Mouse (Mus musculus): Measurements from ENCODE around the gene Fam107a. TPM values are rescaled to one million over a fixed set of nuclear protein-coding genes. Genes with fewer than 3 reads are reported as not detected.

The Fam107a gene
- polyA plus RNA-seq, 1 experiment from 2014 or later, result not detected

DNA sequence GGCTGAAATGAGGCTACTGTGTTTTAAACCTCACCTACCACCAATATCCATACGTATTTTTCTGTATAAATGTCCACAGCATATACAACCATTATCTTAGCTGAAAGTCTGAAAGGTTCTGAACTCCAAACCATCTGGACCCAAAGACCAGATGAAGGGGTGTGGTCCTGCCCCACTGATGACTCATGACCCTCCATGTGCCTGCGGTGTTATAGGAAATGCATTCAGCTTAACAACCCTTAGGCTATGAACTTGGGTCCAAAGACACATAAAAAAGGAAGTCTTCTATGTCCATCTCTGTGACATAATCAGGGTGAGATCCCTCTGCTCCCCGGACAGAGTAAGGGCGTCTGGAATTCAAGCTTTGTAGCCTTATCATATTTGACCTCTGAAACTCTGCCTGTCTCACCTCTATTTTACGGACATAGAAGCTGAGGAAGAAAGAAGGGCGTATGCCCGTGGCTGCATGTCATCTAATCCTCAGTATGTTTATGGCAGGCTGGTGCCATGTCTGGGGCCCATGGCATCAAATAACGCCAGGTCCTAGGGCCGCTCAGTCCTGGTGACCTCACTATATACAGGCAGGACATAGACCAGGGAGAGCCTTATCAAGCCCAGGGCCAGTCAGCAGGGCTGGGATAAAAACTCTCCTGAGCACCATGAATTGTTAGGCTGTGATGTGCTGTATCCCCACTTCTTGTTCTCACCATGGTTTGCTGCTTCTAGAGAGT, 67.5 kb downstream of the Fam107a start:
- Histone ChIP-seq H3K27me3 (replicated peaks) (no peaks in the 10 kb centered on the region; the same call in 1 of the 2 replicates), H3K27ac (no peak overlapping the region), H3K4me2 (no peak overlapping the region), H3K4me3 (no peak overlapping the region), H3K4me1 (no peaks in the 10 kb centered on the region), H3K9ac (no peak overlapping the region), H3K36me3 (no peaks in the 10 kb centered on the region), H3K9me3 (replicated peaks) (no peaks in the 10 kb centered on the region)
- no peak for ATAC-seq
- WGBS (ENCODE audit: insufficient replicate concordance), result 63% methylated on average over 9 of the region's 9 CpGs

DNA sequence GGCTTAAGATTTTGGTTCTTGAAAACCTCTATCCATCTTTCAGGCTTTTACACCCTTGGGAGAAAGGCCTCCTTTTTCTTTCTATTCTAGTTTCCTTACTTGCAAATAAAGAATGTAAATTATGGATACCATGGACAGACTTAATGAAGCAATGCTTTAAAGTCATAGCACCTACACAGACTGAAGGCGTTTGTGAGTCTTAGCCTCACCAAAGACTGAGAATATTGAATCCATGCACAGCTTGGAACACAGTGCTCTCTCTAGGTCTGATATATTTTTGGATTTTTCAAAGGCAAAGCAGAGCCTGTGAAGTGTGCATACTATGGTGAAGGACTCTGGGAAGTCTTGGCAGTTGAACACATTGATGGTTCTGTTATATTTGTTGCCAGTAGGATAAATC, 68.6 kb downstream of the Fam107a start:
- Histone ChIP-seq H3K4me2 (no peak overlapping the region), H3K27ac (no peak overlapping the region), H3K4me1 (no peaks in the 10 kb centered on the region), H3K9me3 (replicated peaks) (no peaks in the 10 kb centered on the region), H3K36me3 (no peaks in the 10 kb centered on the region), H3K4me3 (no peak overlapping the region), H3K27me3 (replicated peaks) (no peaks in the 10 kb centered on the region; the same call in 1 of the 2 replicates), H3K9ac (no peak overlapping the region)
- no peak for ATAC-seq
- WGBS (ENCODE audit: insufficient replicate concordance), result 70% methylated on average over 1 of the region's 1 CpGs

DNA sequence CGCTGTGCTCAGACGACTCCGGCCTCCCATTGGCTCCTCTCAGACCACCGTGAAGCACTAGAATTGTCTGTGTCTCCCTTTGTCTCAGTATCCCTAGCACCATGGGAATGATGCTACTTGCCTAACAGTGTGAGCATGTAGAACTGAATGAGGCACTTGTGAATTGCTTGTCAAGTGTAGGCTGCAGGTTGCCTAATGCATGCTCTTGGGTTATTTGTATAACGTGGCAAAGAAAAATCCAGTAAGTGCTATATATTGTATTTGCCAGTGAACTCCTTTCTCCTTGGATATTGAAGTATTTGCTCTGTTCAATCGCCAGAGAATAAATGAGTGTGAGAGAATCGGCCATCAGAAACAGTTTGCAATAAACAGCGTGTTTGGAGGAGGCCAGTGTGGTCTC, 70.9 kb downstream of the Fam107a start:
- Histone ChIP-seq H3K36me3 (no peaks in the 10 kb centered on the region), H3K4me1 (peaks cover 9% of the 10 kb centered on the region; the same call in 1 of the 2 replicates), H3K4me2 (no peak overlapping the region), H3K27me3 (replicated peaks) (no peaks in the 10 kb centered on the region), H3K9me3 (replicated peaks) (no peaks in the 10 kb centered on the region), H3K4me3 (no peak overlapping the region), H3K9ac (no peak overlapping the region), H3K27ac (no peak overlapping the region)
- 69% methylated on average over 8 of the region's 8 CpGs for WGBS (ENCODE audit: insufficient replicate concordance)
- ATAC-seq, result no peak

Other genes with a start within 250 kb of the Fam107a start
- gene Rpp14, start 237.7 kb downstream of the Fam107a start, polyA plus RNA-seq (2016; fragmentation: Nextera tagmentation; extraction: Ambion mirVana), result 41.7 and 45.2 TPM in 2 replicates
- gene Pxk, start 219.8 kb downstream of the Fam107a start, polyA plus RNA-seq (2016; fragmentation: Nextera tagmentation; extraction: Ambion mirVana), result 11.9 and 13.3 TPM in 2 replicates
- gene Pdhb, start 145.0 kb downstream of the Fam107a start, polyA plus RNA-seq (2016; fragmentation: Nextera tagmentation; extraction: Ambion mirVana), result 138 and 139 TPM in 2 replicates
- gene Kctd6, start 103.9 kb downstream of the Fam107a start, polyA plus RNA-seq (2016; fragmentation: Nextera tagmentation; extraction: Ambion mirVana), result 7.8 and 8.6 TPM in 2 replicates
- 2.8 and 3.5 TPM in 2 replicates for gene Acox2, start 58.7 kb downstream of the Fam107a start, polyA plus RNA-seq (2016; fragmentation: Nextera tagmentation; extraction: Ambion mirVana)
- gene Oit1, start 60.7 kb upstream of the Fam107a start, polyA plus RNA-seq (2016; fragmentation: Nextera tagmentation; extraction: Ambion mirVana), result not detected in 2 replicates